Mouse (Mus musculus) thymus, postnatal 0 days (tissue): Measurements from ENCODE around the gene Psg17. TPM values are rescaled to one million over a fixed set of nuclear protein-coding genes. Genes with fewer than 3 reads are reported as not detected.
"Not testable (repeated sequence)": the region's sequence is repeated elsewhere in the genome, so short reads cannot be mapped to it uniquely, and the experiment has no call there.

Experiments used
- DNase-seq: peaks from one replicate; pipeline ENCODE4 v3.0.0-alpha.2; 2015; ENCODE audit warnings: low spot score
- polyA plus RNA-seq: library from polyadenylated mRNA; unstranded; fragments of >200 nt; fragmentation: Nextera tagmentation; extraction: Ambion mirVana; gene quantifications from 2 replicates; pipeline ENCODE4 v1.2.1, GENCODE M21; 2015

The Psg17 gene
- 0.08 TPM in 2 replicates for polyA plus RNA-seq

DNA sequence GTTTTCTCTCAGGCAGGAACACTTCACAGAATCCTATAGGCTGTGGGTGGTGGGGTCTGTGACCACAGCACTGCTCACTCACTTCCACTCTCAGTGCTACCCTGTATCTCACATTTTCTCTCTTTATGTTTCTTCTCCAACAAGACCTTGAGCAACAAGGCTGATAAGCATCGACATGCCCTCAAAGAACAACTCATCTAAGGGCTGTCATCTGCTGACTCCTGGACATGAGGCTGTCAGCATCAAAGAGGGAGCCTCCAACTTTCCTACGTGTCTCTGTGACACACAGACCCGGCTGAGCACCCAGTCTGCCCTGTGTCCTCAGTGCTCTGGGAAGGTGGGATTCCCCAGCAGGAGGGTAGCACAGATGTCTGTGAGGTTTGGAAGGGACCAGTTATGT is at the start of gene Psg17:
Gene Psg17 (minus strand): TSS at position 101 of the 400 bp plus-strand sequence.
- DNase-seq, result no peak

DNA sequence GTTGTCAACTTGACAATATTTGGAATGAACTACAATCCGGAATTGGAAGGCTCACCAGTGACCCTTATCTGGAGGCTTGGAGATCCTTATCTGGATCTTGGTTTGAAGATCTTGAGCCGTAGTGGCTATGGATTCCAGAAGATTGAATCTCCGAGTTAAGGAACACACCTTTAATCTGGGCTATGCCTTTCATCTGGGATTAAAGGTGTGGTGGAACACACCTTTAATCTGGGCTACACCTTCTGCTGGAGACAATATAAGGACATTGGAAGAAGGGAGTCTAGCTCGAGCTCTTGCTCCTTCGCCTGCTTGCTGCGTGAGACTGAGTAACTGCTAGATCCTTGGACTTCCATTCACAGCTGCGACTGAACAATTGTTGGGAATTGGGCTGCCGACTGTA is 49.6 kb upstream of the Psg17 start, which contains the start of gene Pglyrp1:
Gene Pglyrp1 (plus strand): TSS at position 301 of the 400 bp plus-strand sequence.
- DNase-seq, result not testable (repeated sequence)

DNA sequence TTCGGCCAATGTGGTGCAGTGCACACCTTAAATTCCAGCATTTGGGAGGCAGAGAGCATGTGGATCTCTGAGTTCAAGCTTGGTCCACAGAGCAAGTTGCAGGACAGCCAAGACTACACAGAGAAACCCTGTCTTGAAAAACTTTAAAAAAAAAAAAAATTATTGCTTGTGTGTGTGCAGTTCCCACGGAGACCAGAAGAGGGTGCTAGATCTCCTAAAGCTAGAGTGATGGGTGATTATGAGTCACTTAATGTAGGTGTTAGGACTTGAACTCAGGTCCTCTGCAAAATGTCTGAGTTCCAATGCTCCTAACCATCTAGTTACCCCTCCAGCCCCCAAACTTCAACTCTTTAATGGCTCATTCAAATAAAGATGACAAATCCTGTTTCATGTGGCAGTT is 47.1 kb upstream of the Psg17 start:
- DNase-seq, result no peak

DNA sequence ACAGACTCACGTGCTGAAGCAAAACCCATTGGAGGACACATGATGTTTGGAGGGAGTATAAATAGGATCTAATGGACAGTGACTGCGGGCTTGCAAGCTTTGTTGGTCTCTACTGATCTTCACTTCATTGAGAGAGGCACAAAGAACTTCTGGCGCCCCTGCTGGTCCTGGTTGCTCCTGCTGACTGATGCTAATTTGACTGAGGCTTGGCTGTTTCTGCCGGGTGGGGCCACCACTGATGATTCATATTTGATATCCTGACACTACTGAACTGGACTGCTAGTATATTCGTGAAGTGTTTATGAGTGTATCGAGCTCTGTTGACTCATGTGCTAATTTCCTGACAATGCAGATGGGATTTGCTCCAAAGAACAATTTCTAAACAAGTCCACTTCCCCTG is 41.4 kb upstream of the Psg17 start:
- DNase-seq, result no peak

DNA sequence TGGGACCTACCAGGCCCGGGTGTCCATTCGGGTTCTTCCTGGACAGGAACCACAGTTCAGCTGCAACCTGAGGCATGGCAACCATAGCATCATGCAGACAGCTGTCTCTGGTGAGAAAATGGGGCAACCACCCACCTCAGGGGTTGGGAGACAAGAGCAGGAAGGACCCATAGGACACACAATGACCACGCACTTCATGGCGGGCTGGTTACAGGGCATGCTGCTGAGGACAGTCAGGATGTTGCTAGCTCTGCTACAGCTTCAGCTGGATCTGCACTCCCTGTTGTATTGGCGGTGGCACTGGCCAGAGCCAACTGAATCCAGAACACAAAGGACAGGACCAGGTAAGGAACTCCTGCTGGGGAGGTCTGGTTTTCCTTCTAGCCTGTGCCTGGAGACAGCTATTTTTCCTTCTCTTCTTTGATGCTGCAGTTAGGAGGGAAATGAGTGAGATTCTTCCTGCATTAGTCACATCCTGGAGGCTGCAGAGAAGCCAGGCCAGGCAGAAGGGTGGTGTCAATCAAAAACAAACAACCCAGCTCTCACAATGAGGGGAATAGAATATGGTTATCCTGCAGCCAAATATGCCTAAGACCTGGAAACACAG is 37.0 kb upstream of the Psg17 start:
- DNase-seq, result no peak

DNA sequence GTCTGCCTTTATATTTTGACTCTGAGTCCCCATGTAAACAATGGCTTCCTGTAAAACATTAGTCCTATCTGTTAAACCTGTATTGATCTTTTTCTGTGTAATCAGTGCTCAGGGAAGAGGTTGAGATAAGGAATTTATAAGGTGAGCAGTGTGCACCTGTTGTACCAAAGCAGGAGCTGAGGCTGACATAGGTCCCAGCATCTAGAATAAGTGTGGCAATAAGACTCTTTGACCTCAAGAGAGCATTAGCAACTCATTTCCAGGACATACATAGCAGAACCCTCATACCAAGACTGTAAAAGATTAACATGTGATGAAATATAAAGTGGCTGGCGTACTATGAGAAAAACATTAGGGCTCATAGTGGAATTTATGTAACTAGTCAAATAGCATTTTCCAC is 27.0 kb upstream of the Psg17 start:
- no peak for DNase-seq

DNA sequence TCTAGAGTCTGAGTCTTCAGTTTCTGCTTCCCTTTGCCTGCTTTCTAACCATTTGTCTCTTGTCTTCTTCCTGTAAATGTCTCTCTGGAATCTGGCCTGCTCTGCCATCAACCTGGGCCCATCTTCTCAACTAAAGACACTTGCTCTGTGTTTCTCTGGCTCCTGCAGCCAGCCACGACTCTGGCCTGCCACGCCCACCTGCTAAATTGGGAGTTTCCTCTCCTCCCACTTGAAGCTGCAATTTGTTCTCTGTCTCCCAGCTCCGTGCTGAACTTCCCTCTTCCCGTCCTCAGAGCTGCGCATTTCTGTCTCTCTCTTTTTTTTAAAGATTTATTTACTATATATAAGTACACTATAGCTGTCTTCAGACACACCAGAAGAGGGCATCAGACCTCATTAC is 23.4 kb upstream of the Psg17 start:
- no peak for DNase-seq

DNA sequence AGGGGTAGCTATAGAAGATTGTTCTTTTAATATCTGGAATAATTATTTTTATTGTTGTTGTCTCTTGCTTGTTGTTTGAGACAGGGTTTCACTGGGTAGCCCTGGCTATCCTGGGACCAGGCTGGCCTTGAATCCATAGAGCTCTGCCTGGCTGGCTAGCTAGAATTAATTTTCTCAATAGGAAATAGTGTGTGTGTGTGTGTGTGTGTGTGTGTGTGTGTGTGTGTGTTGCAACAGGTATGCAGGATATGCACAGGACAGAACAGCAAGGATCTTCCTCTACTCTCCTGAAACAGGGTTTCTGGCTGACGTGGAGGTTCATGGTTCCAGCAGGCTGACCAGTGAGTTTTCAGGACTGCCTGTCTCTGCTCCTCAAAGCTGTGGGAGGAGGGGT is 19.8 kb upstream of the Psg17 start:
- DNase-seq, result no peak

DNA sequence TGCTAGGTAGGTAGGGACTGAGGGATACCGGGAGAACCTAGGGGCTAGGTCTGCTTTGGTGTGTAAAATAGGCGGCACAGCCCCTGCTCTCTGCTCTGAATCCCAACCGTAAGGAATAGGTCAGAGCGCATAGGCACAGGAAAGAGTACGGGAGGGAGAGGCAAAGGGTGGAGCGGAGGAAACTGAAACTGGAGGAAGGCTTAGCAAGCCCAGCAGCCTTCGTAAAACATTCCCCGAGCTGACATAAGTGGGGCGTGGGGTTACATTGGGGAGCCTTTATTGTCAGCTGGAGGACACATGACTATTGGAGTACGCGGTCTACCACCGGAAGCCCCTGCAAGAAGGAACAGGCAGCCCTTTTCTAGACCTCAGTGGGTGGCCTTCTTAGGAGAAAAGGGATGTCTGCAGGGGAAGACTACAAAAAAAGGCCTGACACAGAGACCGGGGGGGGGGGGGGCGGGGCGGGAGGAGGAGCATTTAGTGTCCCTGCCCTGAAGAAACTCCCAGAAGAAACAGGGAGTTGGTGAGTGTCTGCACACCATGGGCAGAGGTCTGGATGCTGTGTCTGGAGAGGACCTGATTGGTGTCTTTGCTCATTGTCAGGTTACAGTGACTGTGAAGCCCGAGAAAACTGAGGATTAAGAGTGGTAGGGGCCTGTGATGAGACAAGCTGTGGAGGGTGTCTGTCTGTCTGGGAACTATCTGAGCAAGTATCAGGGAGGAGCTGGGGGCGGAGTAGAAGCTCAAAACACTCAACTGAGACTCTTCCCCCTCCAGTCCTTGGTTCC is 19.2 kb upstream of the Psg17 start:
- peak; percentile 65 for DNase-seq

DNA sequence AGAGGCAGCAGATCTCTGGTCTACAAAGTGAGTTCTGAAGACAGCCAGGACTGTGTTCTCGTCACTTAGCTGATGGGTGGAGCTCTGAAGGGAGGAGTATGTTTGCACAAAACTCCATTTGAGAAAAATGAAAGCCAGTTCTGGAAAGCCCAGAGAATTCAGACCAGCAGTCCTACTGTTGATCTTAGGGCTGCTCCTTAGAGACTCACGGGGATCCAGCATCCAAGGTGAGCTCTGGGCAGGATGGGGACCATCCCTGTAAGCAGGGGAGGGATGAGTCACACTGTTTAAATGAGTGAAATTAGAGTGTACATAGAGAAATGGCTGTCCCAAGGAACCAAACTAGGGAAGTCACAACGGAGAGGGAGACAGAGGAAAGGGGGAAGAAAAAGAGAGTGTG is 18.5 kb upstream of the Psg17 start, which contains the start of gene Mill2:
Gene Mill2 (plus strand): TSS at position 102 of the 400 bp plus-strand sequence.
- DNase-seq, result no peak

DNA sequence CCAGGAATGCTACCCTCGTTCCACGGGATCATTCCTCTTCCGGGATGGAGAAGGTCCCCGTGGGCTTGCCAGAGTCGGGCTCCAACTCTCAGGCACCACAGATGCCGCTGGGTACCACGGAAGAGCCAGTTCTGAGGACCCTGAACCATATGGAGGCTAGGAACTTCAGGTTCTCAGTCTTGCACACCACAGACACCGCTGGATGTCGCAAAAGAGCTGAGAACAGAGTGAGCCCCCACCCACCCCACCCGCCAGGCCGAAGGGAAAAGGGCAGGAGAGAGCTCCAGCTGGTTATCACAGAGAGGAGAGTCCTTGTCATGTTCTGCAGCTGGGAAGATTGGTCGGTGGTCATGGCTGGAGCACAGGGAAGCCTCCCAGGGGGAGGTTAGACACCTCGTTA is 10.9 kb upstream of the Psg17 start:
- no peak for DNase-seq

DNA sequence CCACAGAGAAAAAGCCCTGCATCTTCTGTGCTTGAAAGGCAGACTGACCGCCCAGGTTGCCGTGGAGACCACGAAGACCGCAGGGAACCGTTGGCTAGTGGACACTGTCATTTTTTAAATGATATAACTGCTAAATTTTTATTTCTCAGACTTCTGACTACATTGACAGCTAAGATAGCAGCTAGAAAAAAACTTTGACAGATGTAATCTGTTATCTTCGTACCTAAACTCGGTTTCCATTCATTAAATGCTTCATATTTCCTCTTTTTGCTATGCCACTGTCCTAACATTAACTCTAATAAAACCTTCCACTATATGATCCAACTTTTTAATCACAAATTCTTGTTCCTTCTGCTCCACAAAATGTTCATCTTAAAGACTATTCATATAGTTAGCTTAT is 8.1 kb upstream of the Psg17 start:
- no peak for DNase-seq

DNA sequence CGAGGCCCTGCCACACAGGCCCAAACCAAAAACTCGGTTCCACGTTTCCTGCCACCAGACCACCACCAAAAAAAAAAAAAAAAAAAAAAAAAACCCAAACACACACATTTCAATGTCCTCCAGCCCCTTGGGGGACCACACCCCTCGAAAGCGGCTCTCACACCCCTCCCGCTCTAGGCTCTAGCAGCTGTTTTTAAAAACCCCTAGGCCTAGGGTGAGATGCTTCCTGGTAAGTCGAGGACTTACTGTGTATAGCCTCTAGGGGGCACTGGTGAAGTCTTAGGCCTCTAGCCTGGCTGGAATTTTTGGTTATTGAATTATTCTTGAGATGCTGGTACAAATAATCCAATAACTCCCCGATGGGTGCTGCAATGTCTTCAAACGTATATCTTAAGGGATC is 7.2 kb upstream of the Psg17 start:
- peak; percentile 15 for DNase-seq

DNA sequence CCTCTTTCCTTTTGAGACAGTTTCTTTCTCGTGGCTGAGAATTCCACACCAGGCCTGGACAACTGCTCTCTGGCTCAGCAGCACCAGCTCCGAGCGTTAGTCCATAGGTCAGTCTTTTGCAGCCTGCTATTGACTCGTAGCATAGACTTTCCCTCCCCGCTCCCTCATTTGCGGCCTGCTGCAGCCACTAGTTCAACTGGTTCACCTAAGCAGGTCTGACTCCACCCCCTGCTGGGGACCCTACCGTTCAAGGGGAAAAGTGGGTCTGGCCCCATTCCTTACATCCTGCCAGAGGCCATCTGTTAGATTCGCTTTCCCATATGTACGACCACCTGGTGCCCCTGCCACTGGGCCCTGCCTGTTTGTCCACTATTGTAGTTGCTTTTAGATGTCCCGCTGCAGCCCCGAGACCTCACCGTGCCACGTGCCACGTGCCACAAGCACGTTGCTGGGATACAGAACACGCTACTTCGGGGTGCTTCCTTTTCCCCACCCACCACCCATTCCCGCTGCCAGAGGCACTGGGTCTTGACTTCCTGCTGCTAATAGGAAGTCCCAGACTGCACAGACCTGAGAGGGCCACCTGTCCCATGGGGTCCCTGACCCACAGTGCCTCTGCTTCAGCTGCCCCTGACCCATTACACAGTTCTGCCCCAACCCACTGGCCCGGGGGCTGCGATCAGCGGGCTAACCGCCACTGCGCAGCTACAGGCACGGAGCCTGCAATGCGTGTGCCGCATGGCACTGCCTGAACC is 6.6 kb upstream of the Psg17 start:
- DNase-seq, result no peak

DNA sequence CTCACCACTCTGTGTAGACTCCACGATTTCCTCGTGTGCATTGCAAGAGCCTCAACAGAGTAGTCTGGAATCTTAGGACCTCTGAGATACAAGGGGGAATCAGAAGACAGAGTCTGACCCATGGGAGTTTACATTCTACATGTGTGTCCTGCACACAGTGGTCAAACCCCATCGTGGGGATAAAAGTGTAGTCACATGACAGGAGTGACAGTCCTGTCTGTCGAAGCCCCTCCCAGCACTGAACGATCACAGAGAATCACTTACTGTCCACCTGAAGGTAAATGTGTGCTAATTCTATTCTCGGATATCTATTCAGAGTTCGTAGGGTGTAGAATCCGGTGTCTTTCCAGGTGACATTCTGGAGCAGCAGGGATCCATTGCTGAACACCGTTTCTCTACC is 3.1 kb downstream of the Psg17 start:
- no peak for DNase-seq

DNA sequence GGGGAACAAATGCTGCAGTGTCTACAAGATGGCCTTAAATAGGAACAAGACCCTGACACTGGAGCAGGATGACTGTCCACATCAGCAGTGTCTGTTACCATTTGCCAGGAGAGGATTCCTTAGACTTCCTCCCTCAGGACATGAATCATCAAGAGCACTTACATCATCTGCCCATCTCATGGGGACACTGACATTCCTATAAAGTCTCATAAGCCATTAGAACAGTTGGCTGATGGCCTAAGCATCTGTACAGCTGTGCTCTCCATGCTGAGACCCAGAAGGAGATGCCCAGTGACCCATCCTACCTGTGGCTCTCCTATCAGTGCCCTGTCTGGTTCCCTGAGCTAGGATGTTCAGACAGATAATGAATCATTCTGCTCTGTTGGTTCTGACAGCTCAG is 17.9 kb downstream of the Psg17 start:
- no peak for DNase-seq

GRCm38 (mm10) chr7:18799129-18799528 is 22.3 kb downstream of the Psg17 start:
- no peak for DNase-seq

DNA sequence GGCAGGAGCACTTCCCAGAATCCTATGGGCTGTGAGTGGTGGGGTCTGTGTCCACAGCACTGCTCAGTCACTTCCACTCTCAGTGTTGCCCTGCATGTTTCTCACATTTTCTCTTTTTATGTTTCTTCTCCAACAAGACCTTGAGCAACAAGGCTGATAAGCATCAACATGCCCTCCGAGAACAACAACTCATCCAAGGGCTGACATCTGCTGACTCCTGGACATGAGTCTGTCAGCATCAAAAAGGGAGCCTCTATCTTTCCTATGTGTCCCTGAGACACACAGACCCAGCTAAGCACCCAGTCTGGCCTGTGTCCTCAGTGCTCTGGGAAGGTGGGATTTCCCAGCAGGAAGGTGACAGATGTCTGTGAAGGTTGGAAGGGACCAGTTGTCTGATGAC is 23.0 kb downstream of the Psg17 start, which contains the start of gene Psg19:
Gene Psg19 (minus strand): TSS at position 101 of the 400 bp plus-strand sequence.
- DNase-seq, result no peak

GRCm38 (mm10) chr7:18790671-18791070 is 30.7 kb downstream of the Psg17 start:
- DNase-seq, result not testable (repeated sequence)

DNA sequence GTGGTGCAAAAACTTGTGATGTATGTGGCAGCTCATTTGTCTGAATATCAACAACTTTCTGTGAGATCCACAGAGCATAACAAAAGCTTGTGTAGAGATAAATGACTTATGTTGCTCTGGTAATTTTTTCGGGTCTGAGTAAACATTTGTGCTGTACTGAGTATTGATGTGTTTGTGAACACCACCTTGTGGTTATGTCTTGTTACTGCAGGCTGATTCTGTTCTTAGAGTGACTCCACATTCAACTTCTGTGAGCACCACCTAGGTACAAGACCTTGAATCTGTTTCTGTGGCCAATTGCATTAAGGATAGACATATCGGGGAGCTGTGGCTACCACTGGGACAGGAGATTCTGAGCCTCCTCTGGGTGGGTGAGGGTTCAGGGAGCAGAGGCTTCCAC is 40.1 kb downstream of the Psg17 start:
- peak; percentile 3 for DNase-seq

DNA sequence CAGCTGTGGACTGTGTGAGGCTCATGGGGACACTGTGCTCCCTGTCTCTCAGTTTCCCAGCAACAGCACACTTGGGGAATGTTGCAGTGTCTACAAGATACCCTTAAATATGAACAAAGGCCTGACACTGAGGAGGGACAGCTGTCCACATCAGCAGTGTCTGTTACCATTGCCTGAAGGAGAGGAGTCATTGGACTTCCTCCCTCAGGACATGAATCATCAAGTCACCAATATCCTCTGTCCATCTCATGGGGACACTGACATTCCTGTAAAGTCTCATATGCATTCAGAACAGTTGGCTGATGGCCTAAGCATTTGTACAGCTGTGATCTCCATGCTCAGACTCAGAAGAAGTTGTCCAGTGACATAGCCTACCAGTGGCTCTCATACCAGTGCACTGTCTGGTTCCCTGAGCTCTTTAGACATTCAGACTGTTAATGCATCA is 42.0 kb downstream of the Psg17 start:
- DNase-seq, result no peak
